ENCODE assay signal across 8 mouse cellular contexts in the genomic region with DNA sequence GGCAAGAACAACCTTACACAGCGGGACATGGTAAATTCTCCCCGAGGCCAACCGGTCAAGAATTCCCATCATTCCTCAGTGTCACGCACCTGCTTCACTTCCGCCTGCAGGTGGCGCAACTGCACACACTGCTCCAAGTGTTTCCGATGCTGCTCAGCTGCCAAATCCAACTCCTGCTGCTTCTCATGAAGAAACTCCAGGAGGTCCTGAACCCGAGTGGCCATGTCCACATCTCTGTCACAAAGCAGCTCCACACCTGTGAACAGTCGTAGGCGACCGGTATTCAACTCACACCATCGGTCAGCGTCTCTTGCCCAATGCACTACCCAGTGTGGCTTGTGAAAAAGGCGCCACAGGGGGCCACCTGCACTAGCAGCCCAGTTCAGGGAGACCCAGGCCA.
DNase-seq lines count a peak whose midpoint lies in the region; ATAC-seq and TF ChIP-seq lines count a peak whose summit lies in the region.
"Had no signal": no experiment of that assay in that cellular context is flagged by ENCODE, and none has a peak within 500 bp of the region (broad histone marks: within the 10 kb centered on the region; RNA-seq: fewer than 3 reads in every experiment).

No protein-coding gene starts in this region.

- H3K79me2 ChIP-seq in MEL (ENCODE audit: control insufficient read depth, insufficient read depth, low read length, poor library complexity), result no peaks in the 10 kb centered on the region

- H3K27ac ChIP-seq in MEL (ENCODE audit: control insufficient read depth, low read depth, low read length), result no peak overlapping the region
- H3K27ac ChIP-seq in bone marrow, adult 2 months (ENCODE audit: control insufficient read depth, insufficient read depth, low read depth, low read length, poor library complexity), result no peak overlapping the region
- H3K27ac ChIP-seq: heart, embryonic 13.5 days had no signal

- no peaks in the 10 kb centered on the region for H3K27me3 ChIP-seq in MEL (ENCODE audit: control insufficient read depth in 1 of 2, insufficient read depth in 2 of 2, low read length in 2 of 2)
- H3K27me3 ChIP-seq: heart, embryonic 13.5 days had no signal

- TF ChIP-seq EP300 in MEL (IDR thresholded peaks at IDR 0.05; ENCODE audit: low read depth in 1 of 2, low read length in 2 of 2), result no peak

- no peak for TF ChIP-seq RAD21 in MEL (IDR thresholded peaks at IDR 0.05; ENCODE audit: low read depth, low read length)

- no peak for TF ChIP-seq POLR2A in MEL (IDR thresholded peaks at IDR 0.05; ENCODE audit: control insufficient read depth in 1 of 2, insufficient read depth in 1 of 2, low read depth in 1 of 2, low read length in 2 of 2, poor library complexity in 1 of 2)
- TF ChIP-seq POLR2A in bone marrow, adult 2 months (IDR thresholded peaks at IDR 0.05; ENCODE audit: borderline replicate concordance, control insufficient read depth, low read depth, low read length), result no peak

- TF ChIP-seq CTCF in MEL (IDR thresholded peaks at IDR 0.05 in 2 of 3, conservative IDR thresholded peaks at IDR 0.05 in 1 of 3; ENCODE audit: control insufficient read depth in 1 of 3, insufficient read depth in 1 of 3, low read depth in 2 of 3, low read length in 3 of 3, poor library complexity in 1 of 3, severe bottlenecking in 1 of 3), result peak; percentile 49 to 68 (median 63)
- peak; percentile 72 for TF ChIP-seq CTCF in bone marrow, adult 2 months (IDR thresholded peaks at IDR 0.05; ENCODE audit: control insufficient read depth, insufficient read depth, low read length)

- intact Hi-C loops in left cerebral cortex, postnatal 4 days (cut with DNase I), result no loop called here

- H3K36me3 ChIP-seq in MEL (ENCODE audit: control insufficient read depth in 1 of 2, insufficient read depth in 2 of 2, low read length in 2 of 2), result no peaks in the 10 kb centered on the region

- no peaks in the 10 kb centered on the region for H3K4me1 ChIP-seq in MEL (ENCODE audit: control insufficient read depth in 1 of 2, insufficient read depth in 2 of 2, low read length in 2 of 2)
- H3K4me1 ChIP-seq in bone marrow, adult 2 months (ENCODE audit: control insufficient read depth, insufficient read depth, low read length), result no peaks in the 10 kb centered on the region; the same call in 1 of the 2 replicates

- H3K4me3 ChIP-seq in MEL (ENCODE audit: control insufficient read depth in 1 of 2, insufficient read depth in 1 of 2, low read depth in 2 of 2, low read length in 2 of 2), result no peak overlapping the region
- H3K4me3 ChIP-seq in bone marrow, adult 2 months (replicated peaks; ENCODE audit: control insufficient read depth, low read depth, low read length), result no peak overlapping the region
- H3K4me3 ChIP-seq: heart, embryonic 13.5 days had no signal

- DNase-seq in left cerebral cortex, postnatal 4 days, result peak; percentile 37
- no peak for DNase-seq in left cerebral cortex, adult 11 months (ENCODE audit: low spot score)
- DNase-seq in MEL (ENCODE audit: low read depth, low spot score), result peak; percentile 13
- peak; percentile 51 for DNase-seq in forelimb bud, embryonic 11.5 days (ENCODE audit: low read depth, low spot score)

- ATAC-seq in megakaryocyte progenitor cell, adult 5-6 weeks (replicated peaks; ENCODE audit: poor library complexity), result peak; percentile 63
- ATAC-seq in inflammation-experienced regulatory T-cells, adult 6 months, result no peak

- 86% methylated on average over 14 of the region's 14 CpGs for WGBS in bone marrow, adult 2 months

- no peaks in the 10 kb centered on the region for H3K9me3 ChIP-seq in MEL (replicated peaks; ENCODE audit: insufficient read depth, low read length)
- H3K9me3 ChIP-seq: heart, embryonic 13.5 days had no signal

- no peak overlapping the region for H3K9ac ChIP-seq in MEL (ENCODE audit: control insufficient read depth, low read depth, low read length, poor library complexity, severe bottlenecking)
- H3K9ac ChIP-seq: heart, embryonic 13.5 days had no signal

TF ChIP-seq in MEL, 35 proteins besides CTCF, POLR2A, EP300 and RAD21:
- TF ChIP-seq SMC3 (IDR thresholded peaks at IDR 0.05; ENCODE audit: low read depth, low read length) (peak; percentile 42), GATA1 (IDR thresholded peaks at IDR 0.05; ENCODE audit: low read depth, low read length) (no peak)
